Mouse (Mus musculus) WW6 (cell line): ENCODE data around the gene Lrrc75b.
A peak's percentile ranks its signal among the peaks of the same experiment; 100 is the strongest.
"Not testable (repeated sequence)": the region's sequence is repeated elsewhere in the genome, so short reads cannot be mapped to it uniquely, and the experiment has no call there.

Experiments used
- DNase-seq: peaks from one replicate; pipeline ENCODE4 v3.0.0-alpha.2; 2013; ENCODE audit warnings: low read depth, low spot score

Gene Lrrc75b

GRCm38 (mm10) chr10:75534216-75534615 is 25.9 kb downstream of the Lrrc75b start:
- DNase-seq = no peak

- no peak for DNase-seq
Measured at GRCm38 (mm10) chr10:75531532-75532090, 28.5 kb downstream of the Lrrc75b start.

- no peak for DNase-seq
Measured at GRCm38 (mm10) chr10:75530322-75530721, 29.8 kb downstream of the Lrrc75b start.

DNA sequence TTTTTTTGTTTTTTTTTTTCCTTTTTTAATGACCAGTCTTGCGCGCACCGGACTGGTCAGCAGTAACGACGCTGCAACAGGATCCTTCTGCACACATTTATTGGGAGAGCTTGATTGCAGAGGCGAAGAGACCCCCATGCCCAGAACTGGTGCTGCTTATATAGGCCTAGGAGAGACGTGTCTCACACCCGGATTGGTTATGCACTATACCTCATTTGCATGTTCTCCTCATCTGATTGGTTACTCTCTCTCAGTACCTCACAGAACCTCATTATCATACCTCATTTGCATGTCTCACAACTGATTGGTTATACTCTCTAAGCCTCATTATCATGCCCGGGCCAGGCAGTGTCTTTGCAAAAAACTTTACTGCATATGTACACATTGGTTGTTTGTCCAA is 34.7 kb downstream of the Lrrc75b start:
- not testable (repeated sequence) for DNase-seq

- no peak for DNase-seq
Measured at GRCm38 (mm10) chr10:75521643-75522042, 38.5 kb downstream of the Lrrc75b start.

GRCm38 (mm10) chr10:75520581-75520980 is 39.5 kb downstream of the Lrrc75b start:
- no peak for DNase-seq

DNA sequence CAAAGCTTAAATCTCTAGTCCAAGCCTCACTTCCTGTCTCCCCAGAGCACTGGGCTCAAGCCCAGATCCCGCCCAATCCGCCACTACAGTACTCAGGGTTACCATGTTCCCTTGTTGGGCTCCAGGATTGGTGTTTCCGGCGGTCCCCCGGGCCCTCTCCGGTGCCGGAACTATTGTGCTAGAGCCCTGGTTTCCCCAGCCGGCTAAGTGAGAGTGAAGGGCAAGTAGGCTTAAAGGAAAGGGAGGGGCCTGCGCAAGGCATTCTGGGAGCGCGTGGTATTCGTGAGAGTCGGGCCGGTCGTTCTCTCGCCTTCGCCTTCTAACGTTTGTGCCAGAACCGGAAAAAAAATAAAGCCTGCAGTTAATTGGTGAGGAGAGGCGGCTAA is 42.4 kb downstream of the Lrrc75b start, which contains the start of gene Gucd1:
TSS of gene Gucd1 (minus strand) at position 215 of the 386 bp plus-strand sequence.
- peak; percentile 89 for DNase-seq

GRCm38 (mm10) chr10:75517073-75517757 is 42.9 kb downstream of the Lrrc75b start, which contains the start of gene Snrpd3:
Gene Snrpd3, plus strand, starts transcription at chr10:75517551.
- DNase-seq = peak; percentile 91

- no peak for DNase-seq
Measured at GRCm38 (mm10) chr10:75516724-75517072, 43.4 kb downstream of the Lrrc75b start.

GRCm38 (mm10) chr10:75516038-75516723 is 43.9 kb downstream of the Lrrc75b start:
- no peak for DNase-seq

GRCm38 (mm10) chr10:75515216-75516037 is 44.7 kb downstream of the Lrrc75b start:
- no peak for DNase-seq

DNA sequence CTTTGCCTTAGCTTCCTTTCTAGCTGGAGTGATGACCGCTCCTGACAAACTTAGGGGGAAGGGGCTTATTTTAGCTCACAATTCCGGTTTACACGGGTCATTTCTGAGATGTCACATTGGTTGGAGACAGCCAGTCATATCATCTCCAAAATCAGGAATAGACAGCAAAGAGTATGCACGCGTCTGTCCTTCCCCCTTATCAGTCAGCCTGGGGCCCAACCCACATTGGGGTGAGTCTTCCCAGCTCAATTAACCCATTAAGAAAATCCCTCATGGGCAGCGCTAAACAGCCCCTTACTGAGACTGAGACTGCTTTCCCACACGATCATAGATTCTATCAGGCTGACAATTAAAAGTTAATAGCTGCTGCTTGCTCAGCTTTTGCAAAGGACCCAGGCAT is 45.8 kb downstream of the Lrrc75b start:
- DNase-seq = no peak

DNA sequence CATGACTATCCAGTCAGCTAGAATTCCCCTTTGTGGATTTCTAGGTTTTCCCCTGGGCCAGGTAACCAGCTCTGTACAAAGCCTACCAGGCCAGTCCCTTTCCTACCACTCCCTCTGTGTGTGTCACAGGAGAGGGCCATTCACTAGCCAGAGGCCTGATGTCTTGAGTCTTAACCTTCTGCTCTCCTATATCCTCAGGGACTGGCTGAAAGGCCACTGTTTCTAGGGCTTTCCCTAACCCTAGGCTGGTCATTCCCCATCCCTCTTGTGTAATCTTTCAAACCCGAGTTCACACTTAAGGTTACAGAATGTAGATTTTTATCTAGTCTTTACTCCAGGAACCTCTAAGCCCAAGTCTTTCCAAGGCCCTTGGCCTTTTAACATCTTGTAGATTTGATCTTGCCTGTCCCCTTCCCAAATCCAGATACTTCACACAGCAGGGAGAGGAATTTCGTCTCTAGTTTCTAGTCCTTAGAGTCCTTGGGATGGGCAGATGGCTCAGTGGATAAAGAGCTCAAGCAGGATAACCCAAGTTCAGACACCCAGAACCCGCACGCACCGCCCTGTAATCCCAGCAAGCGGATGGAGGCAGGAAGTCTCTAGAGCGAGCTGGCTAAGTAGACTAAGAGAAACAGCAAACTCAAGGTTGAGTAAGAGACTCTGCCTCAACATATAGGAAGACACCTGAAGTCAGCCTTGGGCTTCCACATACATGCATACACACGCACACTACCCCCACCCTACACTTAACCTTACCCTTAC is 46.6 kb downstream of the Lrrc75b start:
- no peak for DNase-seq

DNA sequence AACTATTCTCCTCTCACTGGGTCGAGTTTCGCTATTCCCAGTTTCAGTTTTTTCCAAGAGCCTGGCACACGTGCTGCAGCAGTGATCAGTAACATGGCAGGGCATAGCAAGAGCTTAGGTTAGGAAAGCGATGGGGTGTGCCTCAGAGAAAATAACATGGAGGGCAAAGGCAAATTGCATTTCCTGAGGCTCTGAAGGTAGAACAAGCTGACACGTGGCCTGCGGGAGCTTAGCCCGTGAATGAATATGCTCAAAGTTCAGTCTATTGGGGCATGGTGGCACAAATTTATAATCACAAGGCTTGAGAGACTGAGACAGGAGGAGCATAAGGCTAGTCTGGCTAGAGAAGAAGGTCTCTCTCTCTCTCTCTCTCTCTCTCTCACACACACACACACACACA is 47.3 kb downstream of the Lrrc75b start:
- DNase-seq = no peak

GRCm38 (mm10) chr10:75511897-75512296 is 48.2 kb downstream of the Lrrc75b start:
- DNase-seq = no peak

DNA sequence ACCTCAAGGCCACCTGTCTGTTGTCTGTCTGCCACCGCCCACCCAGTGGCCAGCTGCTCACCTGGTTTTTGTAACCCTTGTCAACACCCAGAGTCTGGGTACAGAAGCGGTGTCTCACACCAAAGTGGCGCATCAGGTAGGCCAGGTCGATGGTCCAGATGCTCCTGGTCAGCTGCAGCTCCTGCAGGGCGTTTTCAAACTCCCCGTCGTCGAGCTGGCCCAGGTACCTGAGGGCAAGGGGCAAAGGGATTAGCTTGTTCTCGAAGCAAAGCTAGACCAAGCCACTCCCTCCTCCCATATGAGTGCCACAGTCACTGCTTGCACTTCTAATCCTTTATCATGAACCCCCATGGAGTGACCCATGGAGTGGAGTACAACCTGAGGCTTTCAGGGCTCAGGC is 49.1 kb downstream of the Lrrc75b start:
- no peak for DNase-seq

DNA sequence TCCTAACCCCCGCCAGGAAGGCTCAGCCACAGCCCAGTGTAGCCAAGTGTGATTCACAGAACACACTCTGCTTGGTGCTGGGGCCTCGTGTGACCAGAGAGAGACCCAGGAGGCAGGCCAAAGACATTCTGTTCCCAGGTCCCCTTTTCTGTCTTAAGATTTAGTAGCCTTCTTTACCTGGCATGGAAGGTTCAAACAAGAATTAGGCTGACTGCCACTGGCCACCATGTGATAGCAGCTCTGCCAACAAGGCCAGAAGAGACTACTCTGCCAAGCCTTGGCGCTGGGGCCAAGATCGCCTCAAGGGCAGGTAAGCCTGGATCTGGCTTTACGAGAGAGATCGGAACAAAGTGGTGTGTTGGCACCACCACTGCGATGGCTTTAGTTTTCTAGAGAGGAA is 49.7 kb downstream of the Lrrc75b start:
- no peak for DNase-seq

DNA sequence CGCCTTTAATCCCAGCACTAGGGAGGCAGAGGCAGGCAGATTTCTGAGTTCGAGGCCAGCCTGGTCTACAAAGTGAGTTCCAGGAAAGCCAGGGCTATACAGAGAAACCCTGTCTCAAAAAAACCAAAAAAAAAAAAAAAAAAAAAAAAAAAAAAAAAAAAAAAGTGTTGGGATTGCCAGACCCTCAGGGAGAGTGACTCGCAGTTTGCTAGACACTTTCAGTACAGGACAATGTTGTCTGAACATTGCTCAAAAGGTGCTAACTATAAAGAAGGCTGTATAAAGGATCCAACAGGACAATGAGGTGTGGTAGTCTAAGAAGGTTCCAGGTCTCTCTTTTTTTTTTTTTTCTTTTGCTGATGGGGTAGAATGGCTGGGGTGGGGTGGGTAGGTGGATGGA is 54.2 kb downstream of the Lrrc75b start:
- not testable (repeated sequence) for DNase-seq

DNA sequence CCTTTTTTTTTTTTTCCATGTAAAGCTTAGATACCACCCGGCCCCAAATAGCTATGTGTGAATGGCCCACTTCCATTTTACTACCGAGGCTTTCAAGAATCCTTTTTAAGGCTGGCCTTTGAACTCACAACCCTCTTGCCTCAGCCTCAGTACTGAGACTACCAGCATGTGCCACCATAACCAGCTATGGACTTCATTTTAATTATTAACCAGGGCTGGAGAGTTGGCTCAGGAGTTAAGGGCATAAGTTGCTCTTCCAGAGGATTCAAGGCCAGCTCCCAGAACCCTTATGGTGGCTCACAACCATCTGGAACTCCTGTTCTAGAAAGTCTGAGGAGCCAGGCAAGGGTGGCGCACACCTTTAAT is 55.0 kb downstream of the Lrrc75b start:
- DNase-seq = no peak

DNA sequence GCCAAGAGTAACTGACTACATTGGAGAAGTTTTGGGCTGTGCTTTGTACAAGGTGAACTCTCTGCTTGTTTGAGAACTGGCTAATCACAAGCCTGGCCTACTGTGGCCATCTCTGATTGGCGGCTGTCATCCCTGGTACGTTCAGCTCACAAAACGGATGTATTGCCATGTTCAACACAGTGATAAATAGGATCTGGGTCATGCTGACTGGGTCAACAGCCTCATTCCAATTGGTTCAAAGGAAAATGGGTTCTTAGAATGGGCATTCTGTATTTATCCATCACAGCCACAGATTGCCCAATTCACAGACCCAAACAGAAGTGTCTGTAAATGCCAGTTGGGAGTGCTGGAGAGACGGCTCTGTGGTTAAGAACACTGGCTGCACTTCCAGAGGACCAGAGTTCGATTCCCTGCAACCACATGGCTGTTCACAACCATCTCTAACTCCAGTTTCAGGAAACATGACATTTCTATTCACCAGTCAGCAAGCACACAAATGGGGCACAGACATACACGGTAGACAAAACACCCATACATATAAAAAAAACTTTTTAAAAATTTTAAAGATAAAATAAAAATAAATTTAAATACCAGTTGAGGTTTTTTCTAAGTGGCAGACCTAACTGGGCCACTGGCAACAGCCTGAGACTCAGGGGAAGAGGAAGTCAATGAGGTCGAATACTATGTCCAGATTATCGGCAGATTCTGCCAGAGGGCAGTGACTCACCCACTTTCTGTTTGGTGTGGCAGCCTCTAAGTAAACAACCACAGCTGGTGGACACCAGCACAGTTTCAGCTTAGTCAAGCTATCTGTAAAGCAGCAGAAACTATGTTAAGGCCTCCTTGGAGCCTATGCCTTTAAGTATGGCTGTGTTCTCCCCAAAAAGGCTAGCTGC is 55.6 kb downstream of the Lrrc75b start:
- DNase-seq = no peak
